Mouse (Mus musculus) lung, embryonic 14.5 days (tissue): ENCODE measurements around the gene Gm20479. TPM values are rescaled to one million over a fixed set of nuclear protein-coding genes. Genes with fewer than 3 reads are reported as not detected.

ENCODE experiments used
- ATAC-seq: fragments of 200-750 bp; cut with Nextera tagmentation; 2 replicates; pipeline ENCODE4 v1.8.0; 2017; ENCODE audit warnings: mild to moderate bottlenecking, moderate TSS enrichment, moderate library complexity; ENCODE audit not compliant: insufficient read depth
- DNase-seq: peaks from one replicate; pipeline ENCODE4 v3.0.0-alpha.2; 2015
- H3K27ac ChIP-seq: fragments of 300-500 bp; sonication (generic); 2 replicates; pipeline ENCODE4 v1.5.1; 2014; ENCODE audit warnings: low read depth, mild to moderate bottlenecking, moderate library complexity
- H3K27me3 ChIP-seq: fragments of 300-500 bp; sonication (generic); 2 replicates; pipeline ENCODE4 v1.6.1; 2014; ENCODE audit warnings: low read length, control low read depth; ENCODE audit not compliant: insufficient read depth
- H3K36me3 ChIP-seq: fragments of 300-500 bp; sonication (generic); 2 replicates; pipeline ENCODE4 v1.6.1; 2014; ENCODE audit warnings: control low read depth; ENCODE audit not compliant: insufficient read depth
- H3K4me1 ChIP-seq: fragments of 300-500 bp; sonication (generic); 2 replicates; pipeline ENCODE4 v1.6.1; 2014; ENCODE audit warnings: antibody characterized with exemption, control low read depth; ENCODE audit not compliant: insufficient read depth
- H3K4me2 ChIP-seq: fragments of 300-500 bp; sonication (generic); 2 replicates; pipeline ENCODE4 v1.6.1; 2014; ENCODE audit warnings: mild to moderate bottlenecking
- H3K4me3 ChIP-seq: fragments of 300-500 bp; sonication (generic); 2 replicates; pipeline ENCODE4 v1.5.1; 2014; ENCODE audit warnings: low read depth, low read length
- H3K9ac ChIP-seq: fragments of 300-500 bp; sonication (generic); 2 replicates; pipeline ENCODE4 v1.6.1; 2014
- H3K9me3 ChIP-seq: fragments of 300-500 bp; sonication (generic); 2 replicates; pipeline ENCODE4 v1.6.1; 2016; ENCODE audit warnings: low read depth, low read length, control low read depth
- CTCF ChIP-seq: IDR thresholded peaks from 2 replicates; pipeline ENCODE4 v1.5.1; 2016; ENCODE audit warnings: antibody characterized with exemption, low read depth
- WGBS: fragments of 180-500 bp; shearing (Covaris S2); extraction: QIAGEN DNeasy Blood & Tissue Kit; methylation state at CpG from one replicate; pipeline ENCODE4 v1.1.7; 2014; 5-methylcytosine and 5-hydroxymethylcytosine counted together
- polyA plus RNA-seq: library from polyadenylated mRNA; unstranded; fragments of >200 nt; fragmentation: Nextera tagmentation; extraction: Ambion mirVana; gene quantifications from 2 replicates; pipeline ENCODE4 v1.2.1, GENCODE M21; 2014

Gene Gm20479
- polyA plus RNA-seq, 1 experiment from 2014 or later = 1.6 TPM

DNA sequence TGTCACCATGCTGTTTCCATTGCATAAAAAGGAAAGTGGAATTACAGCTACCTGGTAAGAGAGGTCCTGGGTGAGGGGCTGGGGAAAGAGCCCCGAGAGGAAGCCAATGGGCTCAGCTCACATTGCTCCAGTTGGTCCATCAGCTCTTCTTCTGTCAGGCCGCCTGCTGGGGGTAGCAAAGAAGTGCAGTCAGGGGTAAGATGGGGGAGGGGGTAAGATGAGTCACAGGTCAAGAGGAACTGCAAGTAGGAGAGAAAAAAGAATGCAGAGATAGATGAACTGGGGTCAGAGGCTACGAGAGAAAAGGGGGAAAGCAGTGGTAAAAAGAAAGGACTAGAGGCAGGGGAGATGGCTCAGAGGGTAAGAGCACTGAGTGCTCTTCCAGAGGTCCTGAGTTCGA is 14.6 kb downstream of the Gm20479 start:
- Histone ChIP-seq H3K4me2 (no peak overlapping the region), H3K9me3 (no peaks in the 10 kb centered on the region), H3K27ac (no peak overlapping the region), H3K27me3 (peaks cover 18% of the 10 kb centered on the region), H3K4me1 (no peaks in the 10 kb centered on the region), H3K9ac (no peak overlapping the region), H3K4me3 (no peak overlapping the region), H3K36me3 (peaks cover 35% of the 10 kb centered on the region; the same call in 1 of the 2 replicates)
- 39% methylated on average over 4 of the region's 4 CpGs for WGBS
- peak; percentile 50 for TF ChIP-seq CTCF
- no peak for ATAC-seq
- DNase-seq = no peak

DNA sequence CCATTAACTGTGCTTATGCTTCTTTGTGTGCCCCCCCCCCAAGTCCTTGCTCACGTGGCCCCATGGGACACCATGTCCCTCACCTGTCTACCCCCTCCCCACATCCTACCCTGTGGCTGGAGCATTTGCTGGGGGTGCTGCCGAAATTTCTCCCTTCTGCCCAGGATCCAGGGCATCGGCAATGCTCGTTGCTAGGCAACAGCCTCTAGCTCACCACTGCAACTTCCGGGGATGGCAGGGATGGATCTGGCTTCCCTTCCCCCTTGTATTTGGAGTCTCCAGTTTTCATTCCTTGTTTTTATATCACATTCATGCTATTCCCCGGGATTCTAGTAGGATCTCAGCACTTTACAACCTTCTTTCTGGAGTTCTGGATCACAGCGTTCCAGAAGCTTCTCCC is 17.7 kb downstream of the Gm20479 start:
- Histone ChIP-seq H3K36me3 (peaks cover 19% of the 10 kb centered on the region; the same call in 1 of the 2 replicates), H3K27me3 (peaks cover 42% of the 10 kb centered on the region), H3K9me3 (no peaks in the 10 kb centered on the region), H3K4me3 (no peak overlapping the region), H3K27ac (no peak overlapping the region), H3K4me2 (no peak overlapping the region), H3K9ac (no peak overlapping the region), H3K4me1 (no peaks in the 10 kb centered on the region)
- 29% methylated on average over 7 of the region's 7 CpGs for whole genome bisulfite sequencing
- ATAC-seq (no peak), DNase-seq (no peak)
- TF ChIP-seq CTCF = no peak

DNA sequence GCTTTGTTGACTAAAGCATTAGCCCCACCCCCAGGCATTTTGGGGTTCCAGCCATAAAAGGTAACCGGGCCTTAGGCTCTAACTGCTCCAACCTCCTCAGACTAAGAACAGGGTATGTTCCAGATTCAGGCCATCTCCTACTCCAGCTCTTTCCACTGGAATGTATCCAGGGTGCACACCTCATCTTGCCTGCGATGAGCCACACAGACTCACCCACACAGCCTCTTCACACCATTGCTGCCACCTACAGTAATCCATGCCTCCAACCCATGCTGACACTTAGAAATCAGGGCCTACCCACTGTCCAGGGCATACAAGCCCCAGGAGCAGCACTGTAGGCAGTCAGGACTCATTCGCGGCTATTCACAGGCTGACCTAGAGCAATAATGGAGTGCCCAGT is 18.1 kb downstream of the Gm20479 start:
- H3K36me3 ChIP-seq = peaks cover 15% of the 10 kb centered on the region; the same call in 1 of the 2 replicates
- WGBS = 71% methylated on average over 4 of the region's 4 CpGs

DNA sequence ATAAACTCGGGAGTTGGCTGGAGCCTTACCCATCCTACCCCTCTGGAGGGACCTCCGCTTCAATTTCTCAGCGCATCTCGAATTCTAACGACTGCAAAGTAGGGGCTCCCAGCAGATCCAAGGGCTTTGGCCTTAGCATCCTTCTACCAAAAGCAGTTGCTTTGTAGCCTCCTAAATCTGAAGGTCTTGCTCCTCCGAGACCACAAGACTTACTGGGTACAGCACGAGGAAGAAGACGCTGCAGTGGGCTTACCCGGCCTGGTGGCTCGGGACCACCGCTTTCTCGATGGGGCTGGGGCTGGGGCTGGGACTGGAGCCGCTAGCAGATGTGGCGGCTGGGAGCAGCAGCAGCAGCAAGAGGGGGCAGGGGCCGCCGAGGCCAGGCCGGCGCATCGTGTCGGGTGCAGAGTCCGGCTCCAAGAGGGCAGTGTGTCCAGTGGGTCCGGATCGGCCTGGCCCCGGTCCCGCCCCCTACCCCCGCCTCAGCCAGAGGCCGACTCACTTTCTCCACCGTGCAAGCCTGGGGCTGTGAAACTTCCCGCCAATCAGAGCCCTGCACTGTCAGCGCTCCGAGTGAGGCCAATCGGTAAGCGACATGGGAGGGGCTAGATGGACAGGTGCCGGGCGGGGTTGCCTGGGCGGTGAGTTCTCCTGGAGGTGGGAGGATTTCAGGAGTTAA is 19.9 kb downstream of the Gm20479 start, which contains the start of gene Ltbp4:
Gene Ltbp4 (minus strand): TSS at position 518 of the 679 bp plus-strand sequence.
- peak; percentile 17; the same call in 1 of the 2 replicates for ATAC-seq
- peaks cover 6% of the 10 kb centered on the region; the same call in 1 of the 2 replicates for H3K36me3 ChIP-seq

More for the DNA sequence above, 18.1 kb downstream of the Gm20479 start:
- ATAC-seq = no peak
- Histone ChIP-seq H3K4me2 (no peak overlapping the region), H3K27ac (no peak overlapping the region), H3K9ac (no peak overlapping the region), H3K4me1 (no peaks in the 10 kb centered on the region), H3K27me3 (peaks cover 46% of the 10 kb centered on the region), H3K9me3 (no peaks in the 10 kb centered on the region), H3K4me3 (no peak overlapping the region)
- DNase-seq = no peak
- TF ChIP-seq CTCF = no peak

DNA sequence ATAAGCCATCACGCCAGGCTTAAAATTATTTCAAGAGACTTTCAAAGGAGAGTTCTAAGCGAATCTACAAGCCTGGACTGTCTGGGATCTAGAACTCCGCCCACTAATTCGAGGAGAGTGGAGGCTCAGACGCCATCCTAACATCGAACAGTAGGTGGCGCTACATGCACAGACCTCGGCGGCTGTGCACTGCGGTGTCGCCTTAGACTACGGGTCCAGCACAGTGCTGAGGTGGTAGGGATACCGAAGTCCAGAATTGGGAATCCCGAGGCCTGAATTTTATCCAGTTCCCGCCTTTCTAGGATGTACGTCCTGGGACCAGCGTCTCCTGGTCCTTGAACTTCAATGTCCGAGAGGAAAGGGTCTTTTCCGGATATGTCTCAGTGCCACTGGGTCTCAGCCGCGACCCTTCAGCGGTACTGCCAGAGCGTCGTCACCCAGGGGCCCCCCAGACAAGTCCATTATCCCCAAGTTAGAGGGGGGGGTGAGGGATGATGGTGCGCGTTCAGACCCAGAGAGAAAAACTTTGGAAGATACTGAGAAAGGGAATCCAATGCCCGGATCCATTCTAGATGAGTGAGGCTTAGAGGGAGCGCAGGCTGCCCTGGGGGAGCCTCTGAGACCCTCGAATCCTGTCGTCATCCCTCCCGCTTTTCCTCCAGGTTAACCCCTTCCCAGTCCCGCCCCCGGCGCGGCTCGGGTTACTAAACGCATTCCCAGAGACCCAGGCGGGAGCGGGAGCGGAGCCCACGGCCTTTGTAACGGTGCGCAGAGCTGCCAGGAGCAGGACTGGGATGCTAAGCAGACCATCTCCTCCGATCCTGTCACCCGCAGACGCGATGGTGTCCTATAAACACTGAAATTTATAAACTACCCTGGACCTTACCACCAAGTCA is 21.0 kb downstream of the Gm20479 start:
- peaks cover 69% of the 10 kb centered on the region for H3K27me3 ChIP-seq

More for the DNA sequence above, 19.9 kb downstream of the Gm20479 start, which contains the start of gene Ltbp4:
- 2% methylated on average over 36 of the region's 36 CpGs for WGBS
- peak within 1 kb of the TSS; percentile 41; the same call in 1 of the 2 replicates for H3K9ac ChIP-seq
- H3K4me2 ChIP-seq = peak within 1 kb of the TSS; percentile 61
- no peaks in the 10 kb centered on the region for H3K4me1 ChIP-seq
- H3K27ac ChIP-seq = no peak within 1 kb of the TSS
- DNase-seq = peak; percentile 74
- no peak for TF ChIP-seq CTCF
- H3K4me3 ChIP-seq = peak within 1 kb of the TSS; percentile 38
- peaks cover 62% of the 10 kb centered on the region for H3K27me3 ChIP-seq
- no peaks in the 10 kb centered on the region for H3K9me3 ChIP-seq

DNA sequence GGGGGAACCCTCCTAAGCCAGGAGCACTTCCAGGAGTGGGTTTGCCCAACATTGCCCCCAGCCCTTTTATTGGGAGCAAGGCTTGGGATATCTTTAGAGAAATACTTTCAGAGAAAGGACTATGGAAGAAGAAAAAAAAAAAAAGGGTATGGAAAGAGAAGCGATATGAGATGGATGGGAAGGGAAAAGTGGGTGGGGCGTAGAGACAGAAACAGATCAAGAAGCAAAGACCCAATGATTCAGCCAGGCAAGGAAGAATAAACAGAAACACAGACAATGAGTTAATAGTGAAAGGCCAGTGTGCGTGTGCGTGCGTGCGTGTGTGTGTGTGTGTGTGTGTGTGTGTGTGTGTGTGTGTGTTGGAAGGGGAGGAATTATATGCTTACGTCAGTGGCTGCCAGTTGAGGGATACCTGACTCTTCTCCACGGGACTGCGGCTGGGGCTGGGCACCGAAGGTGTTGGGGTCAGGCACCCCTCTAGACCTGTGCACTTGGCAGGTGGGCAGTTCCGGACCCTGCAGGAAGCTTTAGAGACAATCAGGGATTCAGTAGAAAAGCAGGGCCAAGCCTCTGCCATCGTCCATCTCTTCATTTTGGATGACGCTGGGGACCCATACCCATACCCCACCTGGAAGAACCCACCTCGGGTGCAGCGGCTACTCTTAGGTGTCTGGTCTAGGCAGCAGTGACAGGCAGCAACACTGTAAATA is 22.1 kb downstream of the Gm20479 start:
- Histone ChIP-seq H3K4me2 (peak overlapping the region; percentile 93), H3K9me3 (no peaks in the 10 kb centered on the region), H3K4me3 (no peak overlapping the region), H3K36me3 (no peaks in the 10 kb centered on the region), H3K9ac (peak overlapping the region; percentile 80; the same call in 1 of the 2 replicates), H3K27me3 (peaks cover 70% of the 10 kb centered on the region), H3K27ac (peak overlapping the region; percentile 72), H3K4me1 (peaks cover 1% of the 10 kb centered on the region; the same call in 1 of the 2 replicates)
- ATAC-seq = no peak
- no peak for TF ChIP-seq CTCF
- whole genome bisulfite sequencing = 41% methylated on average over 15 of the region's 15 CpGs
- DNase-seq = no peak

More for the DNA sequence above, 21.0 kb downstream of the Gm20479 start:
- H3K27ac ChIP-seq = no peak overlapping the region; the same call in 1 of the 2 replicates
- H3K4me3 ChIP-seq = peak overlapping the region; percentile 38
- H3K9ac ChIP-seq = peak overlapping the region; percentile 9; the same call in 1 of the 2 replicates
- peak overlapping the region; percentile 61 for H3K4me2 ChIP-seq
- DNase-seq (peak; percentile 98), ATAC-seq (peak; percentile 73)
- H3K4me1 ChIP-seq = no peaks in the 10 kb centered on the region; the same call in 1 of the 2 replicates
- no peaks in the 10 kb centered on the region; the same call in 1 of the 2 replicates for H3K36me3 ChIP-seq
- no peaks in the 10 kb centered on the region for H3K9me3 ChIP-seq
- peak; percentile 99 for TF ChIP-seq CTCF
- under 1% methylated on average over 47 of the region's 47 CpGs for WGBS
